Mouse (Mus musculus): Measurements from ENCODE around the gene Ptcra. TPM values are rescaled to one million over a fixed set of nuclear protein-coding genes. Genes with fewer than 3 reads are reported as not detected.
A peak's percentile ranks its signal among the peaks of the same experiment; 100 is the strongest.

Ptcra gene
- polyA plus RNA-seq, 1 experiment from 2014 or later = 0.16 TPM

DNA sequence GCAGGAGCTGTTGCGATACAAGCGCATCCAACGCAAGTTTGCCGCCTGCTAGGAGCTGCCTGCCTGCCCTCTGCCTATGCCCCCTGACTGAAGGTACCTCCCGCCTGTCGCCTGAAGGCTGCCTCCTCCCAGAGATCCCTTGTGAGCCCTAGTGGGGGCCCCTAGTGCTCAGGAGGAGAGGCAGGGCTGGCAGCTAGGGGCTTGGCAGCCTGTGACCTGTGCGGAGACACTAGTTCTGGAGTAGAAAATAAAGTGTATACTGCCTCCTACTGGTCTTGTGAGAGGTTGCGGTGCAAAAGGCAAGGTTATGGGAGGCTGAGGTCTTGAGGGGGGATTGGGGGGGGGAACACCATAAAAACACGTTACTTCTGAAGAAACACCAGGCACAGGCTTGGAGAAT, 38.2 kb downstream of the Ptcra start:
- peaks cover 59% of the 10 kb centered on the region for H3K36me3 ChIP-seq
- no peak overlapping the region for H3K9ac ChIP-seq (replicated peaks)
- peaks cover 8% of the 10 kb centered on the region; the same call in 1 of the 2 replicates for H3K4me1 ChIP-seq (replicated peaks)
- H3K9me3 ChIP-seq = no peaks in the 10 kb centered on the region
- no peak overlapping the region for H3K4me3 ChIP-seq (replicated peaks)
- WGBS = 50% methylated on average over 9 of the region's 9 CpGs
- H3K27ac ChIP-seq = no peak overlapping the region
- H3K27me3 ChIP-seq = peaks cover 26% of the 10 kb centered on the region
- ATAC-seq (ENCODE audit: insufficient number of reproducible peaks, insufficient read depth, low FRiP score, low TSS enrichment, low read depth) = no peak
- H3K4me2 ChIP-seq = no peak overlapping the region

DNA sequence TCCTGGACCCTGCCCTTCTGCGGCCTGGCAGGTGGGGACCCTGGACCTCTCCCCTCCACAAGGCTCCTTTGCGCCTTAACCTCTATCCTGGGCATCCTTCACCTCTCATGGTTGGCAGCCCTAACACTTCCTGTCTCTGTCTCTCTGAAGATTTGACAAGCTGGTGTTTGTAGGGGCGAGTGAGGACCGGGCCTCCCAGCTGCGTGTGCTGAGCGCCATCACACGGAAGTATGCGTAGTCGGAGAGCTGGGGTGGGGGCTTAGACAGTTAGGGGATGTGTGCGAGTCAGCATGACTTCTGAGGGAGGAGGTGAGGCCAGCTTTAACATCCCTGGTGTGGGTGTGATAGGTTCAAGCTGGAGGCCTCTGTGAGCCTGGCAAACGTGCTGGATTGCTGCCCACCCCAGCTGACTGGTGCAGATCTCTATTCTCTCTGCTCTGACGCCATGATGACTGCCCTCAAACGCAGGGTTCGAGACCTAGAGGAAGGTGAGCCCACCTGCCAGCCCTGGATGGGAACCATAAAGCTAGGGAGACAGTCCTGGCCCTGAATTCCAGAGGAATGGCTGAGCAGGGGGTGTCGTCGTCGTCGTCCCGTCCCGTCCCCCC, 38.9 kb downstream of the Ptcra start:
- no peak for ATAC-seq (ENCODE audit: insufficient number of reproducible peaks, insufficient read depth, low FRiP score, low TSS enrichment, low read depth)
- peaks cover 8% of the 10 kb centered on the region; the same call in 1 of the 2 replicates for H3K4me1 ChIP-seq (replicated peaks)
- 79% methylated on average over 20 of the region's 20 CpGs for WGBS
- H3K9me3 ChIP-seq = no peaks in the 10 kb centered on the region
- H3K4me2 ChIP-seq = no peak overlapping the region
- H3K27ac ChIP-seq = no peak overlapping the region
- no peak overlapping the region for H3K4me3 ChIP-seq (replicated peaks)
- H3K9ac ChIP-seq (replicated peaks) = no peak overlapping the region
- H3K27me3 ChIP-seq = peaks cover 19% of the 10 kb centered on the region
- peaks cover 64% of the 10 kb centered on the region for H3K36me3 ChIP-seq

GRCm38 (mm10) chr17:46721077-46721476, 42.4 kb downstream of the Ptcra start:
- H3K27ac ChIP-seq = no peak overlapping the region
- ATAC-seq (ENCODE audit: insufficient number of reproducible peaks, insufficient read depth, low FRiP score, low TSS enrichment, low read depth) = no peak
- no peak overlapping the region for H3K4me2 ChIP-seq
- no peak overlapping the region for H3K9ac ChIP-seq (replicated peaks)
- 86% methylated on average over 7 of the region's 7 CpGs for WGBS
- H3K27me3 ChIP-seq = no peaks in the 10 kb centered on the region
- H3K4me3 ChIP-seq (replicated peaks) = no peak overlapping the region
- peaks cover 82% of the 10 kb centered on the region for H3K36me3 ChIP-seq
- H3K4me1 ChIP-seq (replicated peaks) = 0 out of 2 replicates have a peak, but pooled peaks cover 3% of the 10 kb centered on the region
- no peaks in the 10 kb centered on the region for H3K9me3 ChIP-seq

GRCm38 (mm10) chr17:46714756-46715481, 48.6 kb downstream of the Ptcra start:
- peaks cover 14% of the 10 kb centered on the region for H3K4me1 ChIP-seq (replicated peaks)
- H3K36me3 ChIP-seq = peaks cover 51% of the 10 kb centered on the region
- no peak overlapping the region for H3K4me2 ChIP-seq
- no peak for ATAC-seq (ENCODE audit: insufficient number of reproducible peaks, insufficient read depth, low FRiP score, low TSS enrichment, low read depth)
- H3K27ac ChIP-seq = no peak overlapping the region
- H3K9ac ChIP-seq (replicated peaks) = no peak overlapping the region
- H3K9me3 ChIP-seq = no peaks in the 10 kb centered on the region
- no peaks in the 10 kb centered on the region for H3K27me3 ChIP-seq
- 95% methylated on average over 11 of the region's 11 CpGs for WGBS
- H3K4me3 ChIP-seq (replicated peaks) = no peak overlapping the region

DNA sequence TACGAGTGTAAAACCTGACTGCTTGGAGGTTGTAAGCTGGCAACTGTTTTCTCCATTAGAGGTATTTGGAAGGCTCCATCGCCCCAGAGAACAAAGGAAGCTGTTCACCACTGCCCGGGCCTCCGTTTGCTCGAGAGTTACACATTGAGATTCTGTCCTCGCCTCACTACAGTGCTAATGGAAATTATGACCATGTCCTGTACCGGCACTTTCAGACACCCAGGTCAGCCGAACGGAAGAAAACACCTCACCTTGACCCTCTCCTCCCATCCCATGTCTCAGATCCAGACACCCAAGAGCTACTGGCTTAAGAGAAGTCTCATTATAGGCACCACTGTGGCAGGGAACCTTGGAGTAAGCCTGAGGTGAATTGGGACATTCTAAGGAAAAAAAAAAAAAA, 49.7 kb downstream of the Ptcra start:
- Histone ChIP-seq H3K36me3 (peaks cover 51% of the 10 kb centered on the region), H3K4me1 (replicated peaks) (peaks cover 14% of the 10 kb centered on the region), H3K4me3 (replicated peaks) (no peak overlapping the region)

DNA sequence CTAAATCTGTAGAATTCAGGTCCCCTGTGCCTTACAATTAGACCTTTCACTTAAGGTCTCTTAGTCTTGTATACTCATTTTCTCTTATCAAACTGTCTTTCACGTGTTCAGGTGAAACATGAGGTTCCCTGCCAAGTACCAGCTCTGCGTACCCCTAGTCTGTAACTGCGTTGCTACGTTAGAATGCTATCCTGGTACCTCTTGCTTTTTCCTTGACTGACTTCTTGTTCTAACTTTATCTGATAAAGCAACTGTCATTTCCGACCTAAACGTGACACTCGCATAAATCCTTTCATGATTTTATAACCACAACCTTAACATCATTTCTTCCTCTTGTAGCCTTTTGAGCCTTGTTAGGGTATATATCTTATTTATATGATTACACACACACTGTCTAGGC, 51.1 kb downstream of the Ptcra start:
- Histone ChIP-seq H3K27ac (no peak overlapping the region), H3K9me3 (no peaks in the 10 kb centered on the region), H3K4me2 (peak overlapping the region; percentile 99), H3K27me3 (no peaks in the 10 kb centered on the region), H3K36me3 (peaks cover 40% of the 10 kb centered on the region), H3K4me1 (replicated peaks) (peaks cover 14% of the 10 kb centered on the region), H3K9ac (replicated peaks) (peak overlapping the region; percentile 94), H3K4me3 (replicated peaks) (peak overlapping the region; percentile 100)
- no peak for ATAC-seq (ENCODE audit: insufficient number of reproducible peaks, insufficient read depth, low FRiP score, low TSS enrichment, low read depth)
- 76% methylated on average over 7 of the region's 7 CpGs for whole genome bisulfite sequencing

More for the DNA sequence above, 49.7 kb downstream of the Ptcra start:
- 90% methylated on average over 9 of the region's 9 CpGs for WGBS
- H3K9me3 ChIP-seq = no peaks in the 10 kb centered on the region
- H3K27ac ChIP-seq = no peak overlapping the region
- no peaks in the 10 kb centered on the region for H3K27me3 ChIP-seq
- no peak overlapping the region for H3K4me2 ChIP-seq
- ATAC-seq (ENCODE audit: insufficient number of reproducible peaks, insufficient read depth, low FRiP score, low TSS enrichment, low read depth) = no peak
- no peak overlapping the region for H3K9ac ChIP-seq (replicated peaks)

GRCm38 (mm10) chr17:46711612-46712271, 51.8 kb downstream of the Ptcra start:
- Histone ChIP-seq H3K9me3 (no peaks in the 10 kb centered on the region), H3K9ac (replicated peaks) (peak overlapping the region; percentile 94), H3K27ac (peak overlapping the region; percentile 78), H3K4me1 (replicated peaks) (peaks cover 14% of the 10 kb centered on the region), H3K27me3 (no peaks in the 10 kb centered on the region), H3K4me2 (peak overlapping the region; percentile 99), H3K4me3 (replicated peaks) (peak overlapping the region; percentile 100), H3K36me3 (peaks cover 33% of the 10 kb centered on the region)
- under 1% methylated on average over 76 of the region's 76 CpGs for WGBS
- 0 out of 2 replicates have a peak, but pooled peaks have one; percentile 35 for ATAC-seq (ENCODE audit: insufficient number of reproducible peaks, insufficient read depth, low FRiP score, low TSS enrichment, low read depth)

DNA sequence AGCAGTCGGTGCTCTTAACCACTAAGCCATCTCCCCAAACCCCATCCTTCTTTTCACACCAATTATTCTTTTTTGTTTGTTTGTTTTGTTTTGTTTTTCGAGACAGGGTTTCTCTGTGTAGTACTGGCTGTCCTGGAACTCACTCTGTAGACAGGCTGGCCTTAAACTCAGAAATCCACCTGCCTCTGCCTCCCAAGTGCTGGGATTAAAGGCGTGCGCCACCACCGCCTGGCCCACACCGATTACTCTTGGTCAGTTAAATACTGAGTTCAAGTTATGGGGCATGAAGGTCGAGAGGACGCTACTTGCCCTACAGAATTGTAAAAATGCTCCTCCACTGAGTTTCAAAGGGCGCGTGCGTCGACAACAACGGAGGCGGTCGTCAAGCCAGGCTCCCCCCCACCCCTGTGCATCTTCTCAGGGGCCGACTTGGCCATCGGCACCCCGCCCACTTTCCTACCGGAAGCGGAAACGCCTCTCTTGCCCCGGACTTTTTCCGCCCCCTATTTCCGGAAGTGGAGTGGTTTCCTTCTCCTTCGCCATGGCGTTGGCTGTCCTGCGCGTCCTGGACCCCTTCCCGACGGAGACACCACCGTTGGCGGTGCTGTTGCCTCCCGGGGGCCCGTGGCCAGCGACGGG, 52.4 kb downstream of the Ptcra start, which contains the start of gene Pex6:
Gene Pex6 (plus strand): TSS at position 505 of the 639 bp plus-strand sequence.
- H3K36me3 ChIP-seq = peaks cover 27% of the 10 kb centered on the region
- peak within 1 kb of the TSS; percentile 78 for H3K27ac ChIP-seq
- peak within 1 kb of the TSS; percentile 94 for H3K9ac ChIP-seq (replicated peaks)
- WGBS = 8% methylated on average over 36 of the region's 36 CpGs
- H3K4me1 ChIP-seq (replicated peaks) = peaks cover 19% of the 10 kb centered on the region
- no peaks in the 10 kb centered on the region for H3K27me3 ChIP-seq
- H3K9me3 ChIP-seq = no peaks in the 10 kb centered on the region
- ATAC-seq (ENCODE audit: insufficient number of reproducible peaks, insufficient read depth, low FRiP score, low TSS enrichment, low read depth) = peak; percentile 76; the same call in 1 of the 2 replicates
- H3K4me3 ChIP-seq (replicated peaks) = peak within 1 kb of the TSS; percentile 100
- peak within 1 kb of the TSS; percentile 99 for H3K4me2 ChIP-seq

DNA sequence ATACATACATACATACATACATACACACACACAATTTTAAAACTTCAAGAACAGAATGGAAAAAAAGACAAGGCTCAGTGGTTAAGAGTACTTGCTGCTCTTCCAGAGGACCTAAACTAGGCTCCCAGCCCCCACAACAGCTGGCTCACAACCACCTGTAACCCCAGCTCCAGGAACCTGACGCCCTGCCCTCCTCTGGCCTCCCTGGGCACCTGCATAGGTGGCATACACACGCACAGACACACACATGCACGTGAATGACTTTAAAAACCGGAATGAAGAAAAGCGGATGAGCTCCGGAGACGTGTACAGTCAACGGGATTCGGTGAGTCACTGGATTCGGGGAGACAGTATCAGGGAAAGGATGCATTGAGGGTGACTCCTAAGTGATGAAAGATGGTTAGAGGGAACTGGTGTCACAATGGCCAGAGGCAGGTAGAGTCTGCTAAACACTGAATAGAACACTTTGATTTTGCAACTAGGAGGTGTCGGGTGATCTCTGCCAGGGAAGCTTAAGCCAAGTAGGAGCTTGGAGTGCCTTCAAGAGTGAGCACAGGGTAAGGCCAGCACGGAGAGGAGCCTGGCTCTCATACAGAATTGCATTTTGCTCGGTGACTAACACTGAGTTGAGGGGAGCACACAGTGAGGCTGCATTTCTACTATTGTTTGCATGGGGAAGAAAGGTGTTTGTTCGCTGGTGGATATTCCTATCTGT, 57.0 kb downstream of the Ptcra start:
- Histone ChIP-seq H3K9me3 (no peaks in the 10 kb centered on the region), H3K4me3 (replicated peaks) (no peak overlapping the region), H3K36me3 (peaks cover under 1% of the 10 kb centered on the region; the same call in 1 of the 2 replicates), H3K27ac (no peak overlapping the region), H3K4me1 (replicated peaks) (peaks cover 36% of the 10 kb centered on the region), H3K4me2 (peak overlapping the region; percentile 87; the same call in 1 of the 2 replicates), H3K27me3 (no peaks in the 10 kb centered on the region), H3K9ac (replicated peaks) (no peak overlapping the region)
- ATAC-seq (ENCODE audit: insufficient number of reproducible peaks, insufficient read depth, low FRiP score, low TSS enrichment, low read depth) = no peak
- 92% methylated on average over 14 of the region's 14 CpGs for WGBS
